Mouse (Mus musculus) natural killer cell, adult 2 months (primary cell): ENCODE data around the gene Emc6.

Experiments
- DNase-seq, 2 experiments: peaks; one replicate each; pipeline ENCODE4 v3.0.0; 2022; ENCODE audit warnings: low spot score in 2 of 2

Gene Emc6

GRCm38 (mm10) chr11:73176186-73176585 lies 651 bp downstream of the Emc6 start:
- DNase-seq, result no peak

DNA sequence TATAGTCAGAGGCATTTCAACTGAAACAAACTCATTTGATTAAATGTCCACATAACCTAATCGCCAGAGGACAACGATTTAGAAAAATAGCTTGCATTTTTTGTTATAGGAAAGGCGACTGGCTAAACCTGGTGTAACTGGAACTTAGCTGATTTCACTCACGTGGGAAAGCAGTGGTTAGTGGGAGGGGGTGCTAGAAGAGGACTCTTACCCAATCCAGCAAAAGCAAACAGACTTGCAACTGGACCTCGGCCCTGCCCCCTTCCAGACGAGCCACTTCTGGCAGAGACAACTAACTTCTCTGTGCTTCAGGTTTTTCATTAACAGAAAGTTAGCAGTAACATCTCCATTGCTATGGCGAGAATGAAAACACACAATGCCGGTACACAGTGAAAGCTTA lies 1.2 kb downstream of the Emc6 start:
- DNase-seq, result peak in 1 of 2 experiments; percentile 15

- DNase-seq, result no peak
Measured at GRCm38 (mm10) chr11:73172186-73172585, 4.7 kb downstream of the Emc6 start.

DNA sequence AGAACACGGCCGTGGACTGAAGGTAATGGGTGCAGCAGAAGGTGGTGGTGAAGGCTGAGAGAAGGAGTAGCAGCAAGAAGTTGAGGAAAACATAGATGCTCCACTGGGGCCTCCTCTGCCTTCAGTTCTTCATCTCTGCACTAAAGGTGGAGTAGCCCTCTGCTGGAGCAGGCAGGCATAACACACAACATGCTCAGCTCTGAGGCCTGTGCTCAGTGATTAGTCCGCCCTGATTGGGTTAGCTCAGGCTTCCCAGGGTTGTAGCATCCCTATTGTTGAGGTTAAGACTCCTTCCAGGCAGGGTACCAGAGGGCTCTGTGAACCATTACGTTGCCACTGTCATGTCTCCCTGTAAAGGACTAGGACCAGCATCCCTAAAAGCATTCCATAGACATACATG lies 7.6 kb downstream of the Emc6 start:
- peak; percentile 26 to 52 for DNase-seq

DNA sequence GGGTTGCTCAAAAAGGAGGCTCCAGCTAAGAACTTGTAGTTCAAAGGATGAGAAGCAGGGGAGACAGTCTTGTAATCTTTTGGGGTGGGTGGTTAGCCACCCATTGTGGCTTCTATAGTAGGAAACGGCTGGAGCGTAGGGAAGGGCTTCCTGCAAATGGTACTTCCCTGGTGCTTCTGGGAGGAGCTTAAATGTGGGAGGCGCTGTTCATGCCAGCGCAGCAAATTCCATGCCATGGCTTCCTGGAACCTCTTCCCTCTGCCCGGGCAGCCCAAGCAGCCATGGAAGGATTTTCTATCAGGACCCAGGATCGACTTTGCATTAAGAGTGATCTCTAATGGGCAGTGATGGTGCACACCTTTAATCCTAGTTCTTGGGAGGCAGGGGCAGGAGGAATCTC lies 8.3 kb downstream of the Emc6 start:
- DNase-seq, result no peak

- no peak for DNase-seq
Measured at GRCm38 (mm10) chr11:73168071-73168470, 8.8 kb downstream of the Emc6 start.

GRCm38 (mm10) chr11:73162284-73162683 lies 14.6 kb downstream of the Emc6 start:
- DNase-seq, result no peak

- DNase-seq, result no peak
Measured at GRCm38 (mm10) chr11:73161616-73162015, 15.2 kb downstream of the Emc6 start.

- DNase-seq, result no peak
Measured at GRCm38 (mm10) chr11:73160811-73161200, 16.0 kb downstream of the Emc6 start.

- DNase-seq, result no peak
Measured at GRCm38 (mm10) chr11:73159957-73160810, 16.7 kb downstream of the Emc6 start, which contains the start of gene P2rx5. TSS of gene P2rx5 (plus strand) at chr11:73160421.

DNA sequence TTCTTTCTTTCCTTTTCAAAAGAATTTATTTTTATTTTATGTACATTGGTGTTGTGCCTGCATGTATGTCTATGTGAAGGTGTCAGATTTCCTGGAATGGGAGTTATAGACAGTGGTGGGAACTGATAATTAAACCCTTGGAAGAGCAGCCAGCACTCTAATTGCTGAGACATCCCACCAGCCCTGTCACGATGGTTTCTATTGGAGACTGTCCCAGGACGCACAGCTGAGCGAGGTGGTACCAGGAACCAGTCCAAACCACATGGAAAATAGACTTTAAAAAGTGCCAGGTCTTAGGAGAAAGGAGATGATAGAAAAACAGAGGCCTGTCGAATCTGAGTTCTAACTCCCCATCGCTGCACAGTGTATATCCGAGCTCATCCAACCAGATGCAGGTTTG lies 21.8 kb downstream of the Emc6 start:
- no peak for DNase-seq

GRCm38 (mm10) chr11:73148209-73148608 lies 28.6 kb downstream of the Emc6 start:
- DNase-seq, result no peak

DNA sequence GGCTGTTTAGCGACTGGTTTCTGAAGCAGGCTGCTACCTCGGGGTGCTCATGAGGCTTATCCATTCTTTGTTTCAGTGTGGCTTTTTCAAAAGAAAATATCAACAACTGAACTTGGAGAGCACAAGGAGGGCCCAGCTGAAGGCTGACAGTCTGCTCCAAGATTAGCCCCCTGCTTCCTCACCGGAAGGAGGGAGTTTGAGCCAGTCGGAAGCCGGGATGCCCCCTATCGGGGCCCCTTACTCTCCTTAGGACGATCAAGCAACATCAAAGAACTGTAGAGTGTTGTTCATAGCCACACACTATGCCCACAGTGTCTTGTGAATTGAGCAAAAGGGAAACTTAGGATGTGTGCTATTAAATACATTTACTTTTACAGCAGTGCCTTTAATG lies 29.9 kb downstream of the Emc6 start:
- DNase-seq, result no peak

DNA sequence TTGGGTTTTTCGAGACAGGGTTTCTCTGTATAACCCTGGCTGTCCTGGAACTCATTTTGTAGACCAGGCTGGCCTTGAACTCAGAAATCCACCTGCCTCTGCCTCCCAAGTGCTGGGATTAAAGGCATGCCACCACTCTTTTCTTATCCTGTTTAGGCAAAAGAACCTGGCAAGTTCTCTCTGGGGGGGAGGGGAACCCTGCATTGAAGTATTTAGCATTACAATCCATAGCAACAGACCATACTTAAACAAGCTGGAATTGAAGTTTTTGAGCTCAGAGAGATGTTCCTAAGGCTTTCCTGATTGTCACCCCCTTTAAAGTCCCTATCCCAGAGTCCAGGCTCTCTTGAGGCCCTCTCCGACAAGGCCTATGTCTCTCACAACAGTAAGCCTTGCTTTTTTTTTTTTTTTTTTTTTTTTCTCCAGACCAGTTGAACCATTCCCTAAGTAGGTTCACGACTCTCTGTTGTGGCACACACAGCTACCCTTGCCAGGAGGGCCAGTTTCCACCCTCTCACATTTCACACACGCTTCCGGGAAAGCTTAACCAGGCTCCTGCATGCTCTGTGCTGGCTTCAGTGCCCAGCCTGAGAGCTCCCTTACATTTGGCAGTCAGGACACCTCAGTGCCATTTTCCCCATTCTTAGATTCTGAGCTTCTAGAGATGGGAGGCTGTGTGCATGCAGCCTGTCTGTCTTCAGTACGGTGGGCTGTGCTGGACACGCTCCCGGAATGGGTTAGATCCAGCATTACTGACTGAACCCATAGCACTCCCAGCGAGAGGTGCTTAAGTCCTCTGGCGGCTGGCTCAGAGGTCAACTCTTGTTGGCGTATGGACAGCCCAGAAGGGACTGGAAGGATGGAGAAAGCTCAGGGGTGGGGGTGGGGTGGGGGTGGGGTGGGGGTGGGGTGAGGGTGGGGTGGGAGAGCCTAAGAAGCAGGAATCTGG lies 30.5 kb downstream of the Emc6 start:
- DNase-seq, result no peak

GRCm38 (mm10) chr11:73144261-73144681 lies 32.6 kb downstream of the Emc6 start:
- no peak for DNase-seq

GRCm38 (mm10) chr11:73137591-73138501 lies 39.0 kb downstream of the Emc6 start, which contains the start of gene Haspin:
TSS of gene Haspin (minus strand) at chr11:73138294.
- DNase-seq, result peak; percentile 86 to 92

- no peak for DNase-seq
Measured at GRCm38 (mm10) chr11:73137116-73137515, 39.7 kb downstream of the Emc6 start.

DNA sequence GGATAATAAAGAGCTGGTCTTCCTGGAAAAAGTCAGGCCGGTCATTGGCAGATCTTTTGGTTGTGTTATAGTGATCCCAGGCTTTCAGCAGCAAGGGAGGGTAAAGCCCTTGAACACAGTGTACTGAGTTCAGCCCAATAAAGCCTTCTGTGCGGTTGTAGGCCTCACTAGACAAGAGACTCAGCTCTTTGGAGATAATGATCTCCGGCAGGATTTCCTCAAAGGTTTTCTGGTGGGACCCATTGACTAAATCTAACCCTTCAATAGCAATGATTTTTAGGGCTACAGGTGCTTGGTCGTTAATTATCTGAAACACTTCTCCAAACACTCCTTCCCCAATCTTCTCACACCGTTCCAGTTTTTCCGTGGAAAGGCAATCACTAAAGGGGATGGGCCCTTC lies 40.2 kb downstream of the Emc6 start:
- no peak for DNase-seq

DNA sequence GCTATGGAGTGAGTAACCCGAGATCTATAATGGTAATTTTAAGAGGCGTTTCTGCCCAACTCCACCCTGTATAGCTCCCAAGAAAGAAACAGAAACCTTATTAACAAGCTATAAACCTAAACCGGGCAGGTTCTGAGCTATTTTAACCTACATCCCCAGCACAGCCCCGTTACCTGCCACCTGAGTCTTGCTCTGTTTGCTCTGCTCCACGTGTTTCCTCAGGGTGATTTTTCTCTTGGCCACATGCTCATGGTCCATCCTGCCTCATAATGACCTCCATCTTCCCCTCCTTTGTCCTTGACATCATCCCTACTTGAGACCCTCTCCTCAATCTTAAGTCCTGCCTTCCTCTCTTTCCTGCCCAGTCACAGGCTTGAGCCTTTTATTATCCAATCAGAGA lies 42.6 kb downstream of the Emc6 start:
- no peak for DNase-seq

DNA sequence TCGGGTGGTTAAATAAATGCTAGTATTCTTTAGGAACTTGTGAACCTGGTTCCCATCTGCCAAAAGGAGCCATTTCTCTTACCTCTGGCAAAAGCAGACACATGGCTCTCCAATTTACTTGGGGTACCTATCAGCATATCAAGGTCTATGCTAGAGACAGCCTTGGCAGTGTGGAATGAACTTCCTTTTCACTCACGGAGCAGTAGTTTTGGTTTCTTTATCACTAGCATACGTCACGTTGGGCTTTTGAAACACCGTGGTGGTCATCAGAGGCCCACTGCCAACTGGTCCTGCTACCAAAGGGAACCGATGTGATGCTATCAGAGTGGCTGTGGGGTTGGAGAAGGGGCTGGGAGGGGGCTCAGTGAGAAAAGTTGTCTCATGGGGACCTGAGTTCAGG lies 43.8 kb downstream of the Emc6 start:
- DNase-seq, result peak; percentile 26 to 47

DNA sequence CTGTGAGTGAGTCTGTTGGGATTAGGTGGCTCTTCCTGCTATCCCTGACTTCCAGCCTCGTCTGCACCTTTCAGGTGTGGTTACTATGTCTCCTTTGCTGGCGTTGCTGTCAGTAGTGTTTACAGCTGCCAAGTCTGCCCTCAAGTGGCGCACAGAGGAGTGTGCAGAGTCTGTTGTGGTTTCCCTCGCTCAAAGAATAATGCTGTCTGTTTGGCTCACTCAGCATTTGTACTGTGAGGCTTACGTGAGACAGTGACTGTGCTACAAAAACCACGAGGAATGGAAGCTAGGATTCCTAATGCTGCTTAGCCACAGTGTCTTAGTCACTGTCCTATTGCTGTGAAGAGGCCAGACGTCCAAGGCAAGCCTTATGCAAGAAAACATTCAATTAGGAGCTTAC lies 45.8 kb downstream of the Emc6 start:
- DNase-seq, result peak; percentile 46 to 53
